Mouse (Mus musculus) effector memory CD4-positive, alpha-beta T cell, adult 5 months (primary cell): Measurements from ENCODE around the gene Gm6509. TPM values are rescaled to one million over a fixed set of nuclear protein-coding genes. Genes with fewer than 3 reads are reported as not detected.

Experiments used
- polyA plus RNA-seq: library from polyadenylated mRNA; unstranded; fragments of 100-300 nt; shearing (Covaris generic); gene quantifications from one replicate; pipeline ENCODE4 v1.2.1, GENCODE M21; 2017

The Gm6509 gene
- polyA plus RNA-seq = not detected

GRCm38 (mm10) chr5:94623679-94624078 lies at the start of gene Gm6509:
Gene Gm6509 (plus strand): TSS chr5:94623979.

GRCm38 (mm10) chr5:94616242-94616641 lies 7.5 kb upstream of the Gm6509 start, which contains the start of gene Gm3147:
Gene Gm3147 (minus strand): TSS chr5:94616342.

DNA sequence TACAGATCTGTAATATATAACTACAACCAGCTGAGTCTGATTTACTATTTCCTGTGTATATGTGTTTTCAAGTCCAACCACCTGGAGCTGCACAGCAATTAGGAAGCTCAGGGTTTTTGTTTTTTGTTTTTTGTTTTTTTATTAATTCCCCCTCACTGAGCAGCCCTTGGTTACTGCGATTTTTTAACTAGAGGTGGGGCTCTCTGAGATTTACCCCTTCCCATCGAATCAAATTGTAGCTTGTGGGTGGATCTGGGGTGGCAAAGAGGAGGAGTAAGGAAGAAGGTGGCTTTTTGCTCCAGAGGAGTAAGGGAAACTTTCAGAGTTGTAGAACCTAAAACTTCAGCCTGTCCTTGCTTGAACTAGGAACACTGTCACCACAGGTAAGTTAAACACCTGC lies 24.3 kb downstream of the Gm6509 start, which contains the start of gene Gm6205:
Gene Gm6205 (plus strand): TSS at position 301 of the 400 bp plus-strand sequence.

Other genes with a start within 250 kb of the Gm6509 start
- gene Gm7682, start 178.2 kb upstream of the Gm6509 start, polyA plus RNA-seq = not detected
- gene Gm3139, start 97.7 kb upstream of the Gm6509 start, polyA plus RNA-seq = 0.69 TPM
- gene Gm3147, start 7.6 kb upstream of the Gm6509 start, polyA plus RNA-seq = not detected
- not detected for gene Gm6205, start 24.4 kb downstream of the Gm6509 start, polyA plus RNA-seq
- gene Gm3183, start 241.5 kb downstream of the Gm6509 start, polyA plus RNA-seq = not detected